Mouse (Mus musculus) cortical plate, adult 2 months (tissue): ENCODE results near the gene Lrrc28. TPM values are rescaled to one million over a fixed set of nuclear protein-coding genes. Genes with fewer than 3 reads are reported as not detected.

Experiments used
- H3K27ac ChIP-seq: fragments of 200-500 bp; 2 replicates; pipeline ENCODE4 v1.5.1; 2012; ENCODE audit warnings: low read length, control low read depth, inconsistent platforms; ENCODE audit not compliant: insufficient read depth
- H3K4me1 ChIP-seq: fragments of 200-500 bp; 2 replicates; pipeline ENCODE4 v1.6.1; 2011; ENCODE audit warnings: low read length; ENCODE audit not compliant: control insufficient read depth, insufficient read depth
- H3K4me3 ChIP-seq: fragments of 200-500 bp; 2 replicates; pipeline ENCODE4 v1.5.1; 2011; ENCODE audit warnings: mild to moderate bottlenecking, low read length, control low read depth; ENCODE audit not compliant: insufficient read depth
- CTCF ChIP-seq: fragments of 200-500 bp; IDR thresholded peaks from 2 replicates; pipeline ENCODE4 v1.5.1; 2011; ENCODE audit warnings: mild to moderate bottlenecking, control low read depth, low read length; ENCODE audit not compliant: insufficient read depth; ENCODE audit errors: extremely low read depth
- POLR2A ChIP-seq: fragments of 200-500 bp; IDR thresholded peaks from 2 replicates; pipeline ENCODE4 v1.6.1; 2011; ENCODE audit warnings: mild to moderate bottlenecking, low read length, control low read depth; ENCODE audit not compliant: insufficient read depth; ENCODE audit errors: extremely low read depth
- polyA plus RNA-seq: library from polyadenylated mRNA; depleted of rRNA; stranded (reverse); fragments of >200 nt; gene quantifications from 2 replicates; pipeline ENCODE4 v1.2.3, GENCODE M21; 2012

Gene Lrrc28
- polyA plus RNA-seq, 1 experiment, result 43.1 TPM

- peaks cover 1% of the 10 kb centered on the region; the same call in 1 of the 2 replicates for H3K4me1 ChIP-seq
- H3K27ac ChIP-seq, result no peak overlapping the region
- no peak for TF ChIP-seq POLR2A
- TF ChIP-seq CTCF, result no peak
- no peak overlapping the region for H3K4me3 ChIP-seq
Measured at GRCm38 (mm10) chr7:67606250-67606649, 38.8 kb downstream of the Lrrc28 start.

GRCm38 (mm10) chr7:67605114-67605513, 40.0 kb downstream of the Lrrc28 start:
- Histone ChIP-seq H3K4me1 (peaks cover 1% of the 10 kb centered on the region; the same call in 1 of the 2 replicates), H3K4me3 (no peak overlapping the region), H3K27ac (no peak overlapping the region)
- no peak for TF ChIP-seq POLR2A
- no peak for TF ChIP-seq CTCF

GRCm38 (mm10) chr7:67598050-67598449, 47.0 kb downstream of the Lrrc28 start:
- Histone ChIP-seq H3K27ac (no peak overlapping the region), H3K4me3 (no peak overlapping the region), H3K4me1 (peaks cover 3% of the 10 kb centered on the region; the same call in 1 of the 2 replicates)
- no peak for TF ChIP-seq CTCF
- TF ChIP-seq POLR2A, result no peak

- H3K4me3 ChIP-seq, result no peak overlapping the region
- TF ChIP-seq CTCF (no peak), POLR2A (no peak)
- H3K27ac ChIP-seq, result no peak overlapping the region
- H3K4me1 ChIP-seq, result peaks cover 3% of the 10 kb centered on the region; the same call in 1 of the 2 replicates
Measured at GRCm38 (mm10) chr7:67596961-67597360, 48.1 kb downstream of the Lrrc28 start.

- H3K27ac ChIP-seq, result no peak overlapping the region
Measured at GRCm38 (mm10) chr7:67596322-67596721, 48.7 kb downstream of the Lrrc28 start.

GRCm38 (mm10) chr7:67593902-67594301, 51.2 kb downstream of the Lrrc28 start:
- no peak for TF ChIP-seq CTCF
- no peak for TF ChIP-seq POLR2A
- Histone ChIP-seq H3K4me3 (no peak overlapping the region), H3K4me1 (peaks cover 3% of the 10 kb centered on the region; the same call in 1 of the 2 replicates), H3K27ac (no peak overlapping the region)

More at GRCm38 (mm10) chr7:67596322-67596721, 48.7 kb downstream of the Lrrc28 start:
- Histone ChIP-seq H3K4me3 (no peak overlapping the region), H3K4me1 (peaks cover 3% of the 10 kb centered on the region; the same call in 1 of the 2 replicates)
- TF ChIP-seq CTCF, result no peak
- TF ChIP-seq POLR2A, result no peak

GRCm38 (mm10) chr7:67592670-67593069, 52.4 kb downstream of the Lrrc28 start:
- Histone ChIP-seq H3K4me3 (no peak overlapping the region), H3K4me1 (peaks cover 2% of the 10 kb centered on the region; the same call in 1 of the 2 replicates), H3K27ac (no peak overlapping the region)
- TF ChIP-seq CTCF (no peak), POLR2A (no peak)

GRCm38 (mm10) chr7:67588743-67589142, 56.3 kb downstream of the Lrrc28 start:
- TF ChIP-seq CTCF (no peak), POLR2A (no peak)
- no peak overlapping the region for H3K27ac ChIP-seq
- no peaks in the 10 kb centered on the region for H3K4me1 ChIP-seq
- H3K4me3 ChIP-seq, result no peak overlapping the region

GRCm38 (mm10) chr7:67586479-67586878, 58.6 kb downstream of the Lrrc28 start:
- H3K27ac ChIP-seq, result no peak overlapping the region
- H3K4me3 ChIP-seq, result no peak overlapping the region
- no peaks in the 10 kb centered on the region for H3K4me1 ChIP-seq
- TF ChIP-seq CTCF (no peak), POLR2A (no peak)

GRCm38 (mm10) chr7:67583852-67584251, 61.2 kb downstream of the Lrrc28 start:
- TF ChIP-seq POLR2A (no peak), CTCF (no peak)
- H3K27ac ChIP-seq, result no peak overlapping the region
- no peaks in the 10 kb centered on the region for H3K4me1 ChIP-seq
- no peak overlapping the region for H3K4me3 ChIP-seq

- Histone ChIP-seq H3K4me1 (no peaks in the 10 kb centered on the region), H3K27ac (no peak overlapping the region), H3K4me3 (no peak overlapping the region)
- TF ChIP-seq POLR2A (no peak), CTCF (no peak)
Measured at GRCm38 (mm10) chr7:67578783-67579482, 66.1 kb downstream of the Lrrc28 start.
